In genomic region chr17:50291485-50292200, GRCm38 (mm10) we compare ENCODE assay signal across 8 mouse cellular contexts. TPM values are rescaled to one million over a fixed set of nuclear protein-coding genes. Genes with fewer than 3 reads are reported as not detected.
DNase-seq lines count a peak whose midpoint lies in the region; ATAC-seq and TF ChIP-seq lines count a peak whose summit lies in the region.

No protein-coding gene starts in this region.

- ATAC-seq in heart, postnatal 0 days (ENCODE audit: insufficient read depth, low read depth), result no peak

- H3K27me3 ChIP-seq in heart, postnatal 0 days (ENCODE audit: control insufficient read depth, insufficient read depth, low read length), result no peaks in the 10 kb centered on the region
- H3K27me3 ChIP-seq in heart, embryonic 10.5 days (ENCODE audit: insufficient read depth, poor library complexity, severe bottlenecking), result no peaks in the 10 kb centered on the region

- no peaks in the 10 kb centered on the region for H3K36me3 ChIP-seq in heart, postnatal 0 days (replicated peaks; ENCODE audit: control insufficient read depth, insufficient read depth, low read length)
- H3K36me3 ChIP-seq in heart, embryonic 10.5 days, result peaks cover 5% of the 10 kb centered on the region; the same call in 1 of the 2 replicates

- H3K4me1 ChIP-seq in heart, postnatal 0 days (ENCODE audit: control insufficient read depth, insufficient read depth), result 0 out of 2 replicates have a peak, but pooled peaks cover 3% of the 10 kb centered on the region
- peaks cover 6% of the 10 kb centered on the region for H3K4me1 ChIP-seq in heart, embryonic 10.5 days

- no peak overlapping the region for H3K27ac ChIP-seq in heart, postnatal 0 days (ENCODE audit: low read depth)
- H3K27ac ChIP-seq in heart, embryonic 10.5 days, result no peak overlapping the region

- H3K4me2 ChIP-seq in heart, postnatal 0 days (ENCODE audit: low read depth, low read length), result no peak overlapping the region

- peaks cover 9% of the 10 kb centered on the region; the same call in 1 of the 2 replicates for H3K9me3 ChIP-seq in heart, postnatal 0 days (replicated peaks; ENCODE audit: control insufficient read depth, low read length)
- H3K9me3 ChIP-seq in heart, embryonic 10.5 days, result peaks cover 5% of the 10 kb centered on the region

- TF ChIP-seq CTCF in heart, postnatal 0 days (IDR thresholded peaks at IDR 0.05; ENCODE audit: low read depth), result peak; percentile 73

- no peak for TF ChIP-seq EP300 in heart, postnatal 0 days (IDR thresholded peaks at IDR 0.05; ENCODE audit: low read depth)

- peak; percentile 79 for DNase-seq in heart, postnatal 0 days (ENCODE audit: low spot score)
- no peak for DNase-seq in heart, embryonic 10.5 days (ENCODE audit: low spot score)
- DNase-seq in CD4-positive helper T cell, adult 2 months (ENCODE audit: low read depth, low spot score), result peak; percentile 65
- peak; percentile 61 for DNase-seq in brain, embryonic 18.5 days (ENCODE audit: low read depth, low spot score)
- peak; percentile 51 for DNase-seq in large intestine, adult 2 months (ENCODE audit: low read depth, low spot score)
- DNase-seq in adrenal gland, adult 2 months, result no peak
- no peak for DNase-seq in kidney, adult 18-20 months
- DNase-seq in frontal cortex, postnatal 14 days (ENCODE audit: low spot score in 2 of 2), result no peak

- H3K9ac ChIP-seq in heart, postnatal 0 days (replicated peaks; ENCODE audit: low read depth, low read length), result no peak overlapping the region

- no peak overlapping the region for H3K4me3 ChIP-seq in heart, postnatal 0 days (ENCODE audit: low read depth, low read length)
- H3K4me3 ChIP-seq in heart, embryonic 10.5 days, result no peak overlapping the region

- WGBS in heart, postnatal 0 days, result 14% methylated on average over 3 of the region's 3 CpGs
- 23% methylated on average over 3 of the region's 3 CpGs for WGBS in heart, embryonic 10.5 days
- WGBS in large intestine, adult 2 months, result 4% methylated on average over 3 of the region's 3 CpGs

RNA-seq across cellular contexts. Expression of gene Dazl, which starts 1.8 kb away (rescaled TPM):
- total RNA-seq in heart, postnatal 0 days (2014; rRNA removed; ENCODE audit: low replicate concordance), result 0.31 TPM in 2 replicates
- polyA plus RNA-seq in heart, postnatal 0 days (2015; fragmentation: Nextera tagmentation; extraction: Ambion mirVana), result 0.23 and 0.48 TPM in 2 replicates
- polyA plus RNA-seq in heart, embryonic 10.5 days (2016; fragmentation: Nextera tagmentation; extraction: Ambion mirVana), result 0.16 and 0.49 TPM in 2 replicates
- polyA plus RNA-seq in large intestine, adult 2 months (2012; rRNA removed), result 0.04 TPM in 1 of 2 replicates, not detected in the other
- total RNA-seq in adrenal gland, adult 2 months (2021), result under 1 TPM in 1 of 2 experiments, not detected in 1; 0.28 TPM
- not detected in 2 replicates for polyA plus RNA-seq in adrenal gland, adult 2 months (2012; rRNA removed)

Comparison
In these comparisons a context has a peak if more than half of its experiments do, and no peak if none do; other contexts are left out.
1. DNase-seq: peak in heart, postnatal 0 days (single experiment), CD4-positive helper T cell, adult 2 months (single experiment), brain, embryonic 18.5 days (single experiment) and large intestine, adult 2 months (single experiment); none in heart, embryonic 10.5 days (single experiment), adrenal gland, adult 2 months (single experiment), kidney, adult 18-20 months (single experiment) and frontal cortex, postnatal 14 days (0 of 2).